Mouse (Mus musculus): ENCODE measurements at regions not wholly inside any gene's neighbourhood (a gene's known extent, or its start where the extent isn't known, plus 50 kb on each side); places are given as distances from the start of the nearest gene placed in this dataset.
"Not testable (repeated sequence)": the region's sequence is repeated elsewhere in the genome, so short reads cannot be mapped to it uniquely, and the experiment has no call there.

- Histone ChIP-seq H3K4me1 (ENCODE audit: control insufficient read depth, insufficient read depth, low read length) (no peaks in the 10 kb centered on the region), H3K27ac (ENCODE audit: insufficient read depth, low read length) (no peak overlapping the region), H3K4me3 (ENCODE audit: insufficient read depth, low read length) (no peak overlapping the region)
- TF ChIP-seq CTCF (IDR thresholded peaks at IDR 0.05; ENCODE audit: extremely low read depth, insufficient read depth, low read length) (no peak), POLR2A (IDR thresholded peaks at IDR 0.05; ENCODE audit: extremely low read depth, insufficient read depth, low read length) (no peak)
Observed at GRCm38 (mm10) chr3:78964231-78964858, 322.0 kb downstream of the Rapgef2 start.

- no peaks in the 10 kb centered on the region for H3K4me1 ChIP-seq (ENCODE audit: control insufficient read depth, insufficient read depth, low read length)
- no peak overlapping the region for H3K27ac ChIP-seq (ENCODE audit: insufficient read depth, low read length)
- no peak for TF ChIP-seq POLR2A (IDR thresholded peaks at IDR 0.05; ENCODE audit: extremely low read depth, insufficient read depth, low read length)
- TF ChIP-seq CTCF (IDR thresholded peaks at IDR 0.05; ENCODE audit: extremely low read depth, insufficient read depth, low read length), result peak; percentile 96
- H3K4me3 ChIP-seq (ENCODE audit: insufficient read depth, low read length), result no peak overlapping the region
Observed at GRCm38 (mm10) chr3:78958781-78959180, 327.5 kb downstream of the Rapgef2 start.

- H3K27ac ChIP-seq (ENCODE audit: insufficient read depth, low read length), result no peak overlapping the region
Observed at GRCm38 (mm10) chr3:78955364-78955763, 331.0 kb downstream of the Rapgef2 start.

GRCm38 (mm10) chr3:78949385-78949784 is 336.9 kb downstream of the Rapgef2 start:
- not testable (repeated sequence) for H3K4me3 ChIP-seq (ENCODE audit: insufficient read depth, low read length); H3K27ac ChIP-seq (ENCODE audit: insufficient read depth, low read length); H3K4me1 ChIP-seq (ENCODE audit: control insufficient read depth, insufficient read depth, low read length)

More at GRCm38 (mm10) chr3:78955364-78955763, 331.0 kb downstream of the Rapgef2 start:
- Histone ChIP-seq H3K4me3 (ENCODE audit: insufficient read depth, low read length) (no peak overlapping the region), H3K4me1 (ENCODE audit: control insufficient read depth, insufficient read depth, low read length) (no peaks in the 10 kb centered on the region)
- TF ChIP-seq POLR2A (IDR thresholded peaks at IDR 0.05; ENCODE audit: extremely low read depth, insufficient read depth, low read length), result no peak
- TF ChIP-seq CTCF (IDR thresholded peaks at IDR 0.05; ENCODE audit: extremely low read depth, insufficient read depth, low read length), result no peak

GRCm38 (mm10) chr3:78948700-78949099 is 337.6 kb downstream of the Rapgef2 start:
- Histone ChIP-seq H3K4me1 (ENCODE audit: control insufficient read depth, insufficient read depth, low read length) (no peaks in the 10 kb centered on the region), H3K27ac (ENCODE audit: insufficient read depth, low read length) (no peak overlapping the region), H3K4me3 (ENCODE audit: insufficient read depth, low read length) (no peak overlapping the region)
- no peak for TF ChIP-seq CTCF (IDR thresholded peaks at IDR 0.05; ENCODE audit: extremely low read depth, insufficient read depth, low read length)
- TF ChIP-seq POLR2A (IDR thresholded peaks at IDR 0.05; ENCODE audit: extremely low read depth, insufficient read depth, low read length), result no peak

- H3K27ac ChIP-seq (ENCODE audit: insufficient read depth, low read length), result no peak overlapping the region
- TF ChIP-seq POLR2A (IDR thresholded peaks at IDR 0.05; ENCODE audit: extremely low read depth, insufficient read depth, low read length) (no peak), CTCF (IDR thresholded peaks at IDR 0.05; ENCODE audit: extremely low read depth, insufficient read depth, low read length) (peak; percentile 53; the same call in 1 of the 2 replicates)
- H3K4me3 ChIP-seq (ENCODE audit: insufficient read depth, low read length), result no peak overlapping the region
- no peaks in the 10 kb centered on the region for H3K4me1 ChIP-seq (ENCODE audit: control insufficient read depth, insufficient read depth, low read length)
Observed at GRCm38 (mm10) chr3:78948171-78948570, 338.1 kb downstream of the Rapgef2 start.

GRCm38 (mm10) chr3:78947183-78947582 is 339.1 kb downstream of the Rapgef2 start:
- H3K4me1 ChIP-seq (ENCODE audit: control insufficient read depth, insufficient read depth, low read length), result no peaks in the 10 kb centered on the region
- TF ChIP-seq POLR2A (IDR thresholded peaks at IDR 0.05; ENCODE audit: extremely low read depth, insufficient read depth, low read length), result no peak
- TF ChIP-seq CTCF (IDR thresholded peaks at IDR 0.05; ENCODE audit: extremely low read depth, insufficient read depth, low read length), result no peak
- H3K4me3 ChIP-seq (ENCODE audit: insufficient read depth, low read length), result no peak overlapping the region
- H3K27ac ChIP-seq (ENCODE audit: insufficient read depth, low read length), result no peak overlapping the region

GRCm38 (mm10) chr3:78944185-78944584 is 342.1 kb downstream of the Rapgef2 start:
- Histone ChIP-seq H3K27ac (ENCODE audit: insufficient read depth, low read length) (no peak overlapping the region), H3K4me3 (ENCODE audit: insufficient read depth, low read length) (no peak overlapping the region), H3K4me1 (ENCODE audit: control insufficient read depth, insufficient read depth, low read length) (no peaks in the 10 kb centered on the region)
- TF ChIP-seq POLR2A (IDR thresholded peaks at IDR 0.05; ENCODE audit: extremely low read depth, insufficient read depth, low read length) (no peak), CTCF (IDR thresholded peaks at IDR 0.05; ENCODE audit: extremely low read depth, insufficient read depth, low read length) (no peak)

- Histone ChIP-seq H3K4me1 (ENCODE audit: control insufficient read depth, insufficient read depth, low read length) (no peaks in the 10 kb centered on the region), H3K27ac (ENCODE audit: insufficient read depth, low read length) (no peak overlapping the region), H3K4me3 (ENCODE audit: insufficient read depth, low read length) (no peak overlapping the region)
- TF ChIP-seq POLR2A (IDR thresholded peaks at IDR 0.05; ENCODE audit: extremely low read depth, insufficient read depth, low read length) (no peak), CTCF (IDR thresholded peaks at IDR 0.05; ENCODE audit: extremely low read depth, insufficient read depth, low read length) (no peak)
Observed at GRCm38 (mm10) chr3:78932975-78933374, 353.3 kb downstream of the Rapgef2 start.

- no peak for TF ChIP-seq POLR2A (IDR thresholded peaks at IDR 0.05; ENCODE audit: extremely low read depth, insufficient read depth, low read length)
- TF ChIP-seq CTCF (IDR thresholded peaks at IDR 0.05; ENCODE audit: extremely low read depth, insufficient read depth, low read length), result no peak
- Histone ChIP-seq H3K4me1 (ENCODE audit: control insufficient read depth, insufficient read depth, low read length) (no peaks in the 10 kb centered on the region), H3K4me3 (ENCODE audit: insufficient read depth, low read length) (no peak overlapping the region; the same call in 1 of the 2 replicates), H3K27ac (ENCODE audit: insufficient read depth, low read length) (no peak overlapping the region)
Observed at GRCm38 (mm10) chr3:78919850-78920249, 366.5 kb downstream of the Rapgef2 start.
